Mouse (Mus musculus): ENCODE measurements around the gene Guca2a.

The Guca2a gene

GRCm38 (mm10) chr4:119642666-119643065 lies 5.2 kb downstream of the Guca2a start:
- no peak for DNase-seq

GRCm38 (mm10) chr4:119657011-119657410 lies 19.5 kb downstream of the Guca2a start:
- DNase-seq: no peak

GRCm38 (mm10) chr4:119658246-119658645 lies 20.7 kb downstream of the Guca2a start:
- DNase-seq: no peak

- DNase-seq: no peak
Measured at GRCm38 (mm10) chr4:119658731-119659130, 21.2 kb downstream of the Guca2a start, which contains the start of gene Guca2b. TSS of gene Guca2b (minus strand) at chr4:119658954.

GRCm38 (mm10) chr4:119660007-119660406 lies 22.5 kb downstream of the Guca2a start:
- no peak for DNase-seq

- no peak for DNase-seq
Measured at GRCm38 (mm10) chr4:119662151-119662550, 24.6 kb downstream of the Guca2a start.

- DNase-seq: no peak
Measured at GRCm38 (mm10) chr4:119662976-119663375, 25.5 kb downstream of the Guca2a start.

- DNase-seq: no peak
Measured at GRCm38 (mm10) chr4:119663409-119664095, 26.0 kb downstream of the Guca2a start.

DNA sequence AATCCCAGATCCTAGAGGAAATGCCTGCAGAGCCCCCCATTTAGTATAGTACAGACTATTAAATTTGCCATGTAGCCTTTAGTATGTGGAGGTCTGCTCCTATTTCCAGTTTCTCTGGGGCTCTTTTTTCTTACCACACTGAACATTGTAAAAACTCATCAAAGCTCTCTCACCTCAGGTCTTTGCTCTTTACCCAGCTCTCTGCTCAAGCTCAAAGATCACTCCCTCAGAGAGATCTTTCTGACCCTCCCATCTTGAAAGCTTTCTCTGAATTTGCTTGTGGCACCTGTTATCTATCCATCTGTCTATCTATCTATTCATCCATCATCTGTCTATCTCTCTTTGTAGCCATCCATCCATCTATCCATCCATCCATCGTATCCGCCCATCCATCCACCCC lies 27.7 kb downstream of the Guca2a start:
- no peak for DNase-seq

DNA sequence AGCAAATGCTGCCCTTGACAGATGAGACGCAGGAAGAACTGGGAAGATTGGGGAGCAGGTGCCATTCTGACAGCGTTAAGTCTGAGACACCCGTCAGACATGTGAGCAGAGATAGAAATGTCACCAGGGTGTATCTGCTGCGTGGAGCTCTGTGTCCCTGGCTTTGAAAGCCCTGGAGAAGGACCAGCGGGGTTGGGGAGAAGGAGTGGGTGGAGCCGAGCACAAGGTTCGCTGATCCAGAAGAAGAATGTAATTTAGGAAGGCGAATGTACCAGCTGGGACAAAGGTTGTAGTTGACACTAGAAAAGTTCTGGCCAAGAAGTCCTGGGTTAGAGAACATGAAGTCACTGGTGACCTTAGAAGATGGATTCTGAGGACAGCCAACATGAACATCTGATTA lies 28.6 kb downstream of the Guca2a start:
- DNase-seq: no peak

DNA sequence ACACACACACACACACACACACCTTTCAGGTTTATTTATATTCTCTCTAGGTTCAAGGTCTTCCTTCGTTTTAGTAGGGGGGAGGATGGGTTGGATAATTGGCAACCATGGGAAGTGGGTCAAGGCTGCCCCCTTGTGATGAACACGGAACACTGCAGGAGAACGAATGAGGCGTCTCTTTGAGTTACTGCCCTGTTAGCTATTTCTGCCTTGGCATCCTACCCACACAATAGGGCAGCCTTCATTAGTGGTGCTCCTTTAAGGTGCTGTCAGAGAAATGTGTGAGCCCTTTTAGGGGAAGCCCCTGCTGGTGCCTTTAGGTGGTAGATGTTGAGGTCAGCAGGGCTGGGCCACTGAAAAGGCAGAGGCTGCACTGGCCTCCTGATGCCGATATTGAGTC lies 29.9 kb downstream of the Guca2a start:
- peak; percentile 52 for DNase-seq

GRCm38 (mm10) chr4:119668185-119668584 lies 30.7 kb downstream of the Guca2a start:
- no peak for DNase-seq

GRCm38 (mm10) chr4:119668596-119668995 lies 31.1 kb downstream of the Guca2a start:
- DNase-seq: no peak

DNA sequence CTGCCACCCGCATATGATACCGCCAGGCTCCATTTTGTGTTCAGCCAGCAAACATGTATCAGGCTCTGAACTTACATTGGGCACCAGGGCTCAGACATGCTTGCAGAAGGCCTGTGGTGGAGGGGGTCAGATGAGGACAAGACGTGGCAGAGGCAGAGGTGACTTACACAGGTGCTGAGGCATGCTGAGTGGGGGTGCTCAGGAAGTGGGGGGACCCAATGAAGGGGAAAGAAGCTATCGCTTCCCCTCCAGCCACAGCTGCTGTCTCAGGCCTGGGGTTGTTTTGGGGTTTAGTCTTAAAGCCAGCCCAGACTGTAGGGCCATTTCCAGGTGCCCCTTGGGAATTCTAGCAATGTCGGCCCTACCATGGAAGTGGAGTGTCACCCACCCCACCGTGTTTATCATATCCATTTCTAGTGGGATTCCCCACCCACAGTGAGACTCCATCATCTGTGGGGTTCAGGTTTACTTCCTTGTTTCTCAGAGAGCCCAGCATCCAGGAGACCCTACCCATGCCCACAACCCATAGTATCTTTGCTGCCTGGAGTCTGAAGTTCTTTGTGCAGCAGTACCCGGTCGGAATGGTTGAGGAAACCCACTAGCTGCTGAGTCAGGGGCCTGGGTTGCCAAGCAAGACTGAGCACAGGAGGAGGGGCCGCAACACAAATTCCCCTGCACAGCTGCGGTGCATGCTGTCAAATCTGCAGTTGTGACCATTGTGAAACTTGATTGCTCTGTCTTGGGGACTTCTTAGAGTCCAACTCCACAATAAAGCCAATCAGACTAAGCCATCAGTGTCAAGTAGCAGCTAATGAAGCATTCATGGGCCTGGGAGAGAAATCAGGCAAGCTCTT lies 32.1 kb downstream of the Guca2a start:
- DNase-seq: peak; percentile 82

GRCm38 (mm10) chr4:119670210-119670555 lies 32.7 kb downstream of the Guca2a start:
- DNase-seq: no peak

DNA sequence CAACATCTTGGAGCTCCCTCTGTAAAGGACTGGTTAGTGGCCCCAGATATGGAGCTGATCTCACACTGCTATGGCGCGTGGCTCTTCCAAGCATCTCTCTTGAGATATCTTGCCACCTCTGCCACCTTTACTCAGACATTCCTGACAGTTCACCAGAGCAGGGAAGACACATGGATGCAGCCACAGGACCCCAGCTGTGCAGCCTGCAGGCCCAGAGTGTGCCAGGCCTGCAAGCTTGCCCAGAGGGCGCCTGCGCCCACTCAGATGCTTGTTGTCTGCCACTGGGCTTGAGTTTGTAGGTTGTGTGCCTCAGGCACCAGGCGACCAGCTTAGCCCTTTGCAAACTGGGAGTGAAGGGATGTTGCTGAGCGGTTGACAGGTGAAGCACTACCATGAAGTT lies 33.2 kb downstream of the Guca2a start:
- DNase-seq: peak; percentile 24

DNA sequence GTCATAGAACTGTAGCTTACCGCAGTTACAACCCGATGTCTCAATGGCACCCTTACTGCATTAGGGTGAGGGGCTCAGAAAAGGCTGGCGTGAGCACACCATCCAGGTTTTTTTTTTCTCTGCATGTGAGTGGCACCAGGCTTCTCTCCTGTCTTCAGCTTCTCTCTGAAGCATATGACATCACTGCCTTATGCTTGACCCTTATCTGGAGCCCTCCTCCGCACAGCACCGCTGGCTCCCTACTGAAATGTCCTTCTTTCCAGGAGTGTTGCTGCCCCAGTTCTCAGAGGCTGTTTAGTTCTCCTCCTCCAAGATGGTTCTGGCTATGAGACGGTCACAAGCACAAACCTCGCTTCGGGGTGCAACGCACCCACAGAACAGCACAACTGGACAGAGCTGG lies 33.7 kb downstream of the Guca2a start:
- DNase-seq: no peak

DNA sequence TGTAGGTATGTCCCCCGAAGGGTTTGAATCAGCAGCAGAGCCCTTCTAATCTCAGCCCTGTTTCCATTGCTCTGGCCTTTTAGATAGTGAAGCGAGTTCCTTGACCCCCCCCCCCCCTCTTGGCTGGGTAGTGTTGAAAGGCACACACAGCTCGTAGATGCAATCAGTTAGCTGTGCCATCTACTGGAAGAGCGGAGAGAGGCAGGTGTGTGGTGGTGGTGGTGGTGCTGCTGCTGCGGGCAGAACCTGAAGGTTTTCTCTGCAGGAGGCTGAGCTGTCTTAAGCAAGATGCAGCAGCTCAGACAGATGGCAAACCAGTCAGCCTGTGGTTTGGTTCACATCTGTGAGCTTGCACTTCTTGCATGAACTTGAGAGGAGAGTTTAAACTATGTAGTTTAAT lies 35.2 kb downstream of the Guca2a start:
- peak; percentile 81 for DNase-seq

- no peak for DNase-seq
Measured at GRCm38 (mm10) chr4:119682596-119682995, 45.1 kb downstream of the Guca2a start.

GRCm38 (mm10) chr4:119685746-119686145 lies 48.2 kb downstream of the Guca2a start:
- DNase-seq: no peak
